19 mouse cellular contexts compared by ENCODE assay signal in genomic region chr11:85572590-85572989, GRCm38 (mm10).
DNase-seq lines count a peak whose midpoint lies in the region; ATAC-seq and TF ChIP-seq lines count a peak whose summit lies in the region.
"Had no signal": no experiment of that assay in that cellular context is flagged by ENCODE, and none has a peak within 500 bp of the region (broad histone marks: within the 10 kb centered on the region; RNA-seq: fewer than 3 reads in every experiment).

No protein-coding gene starts in this region.

- H3K4me3 ChIP-seq in heart, adult 2 months: no peak overlapping the region
- no peak overlapping the region for H3K4me3 ChIP-seq in kidney, adult 2 months (ENCODE audit: insufficient read depth, low read depth, low read length)
- H3K4me3 ChIP-seq in lung, postnatal 0 days (ENCODE audit: low read depth, low read length): no peak overlapping the region
- H3K4me3 ChIP-seq: hindbrain, embryonic 10.5 days; left cerebral cortex, adult 2 months; limb, embryonic 10.5 days; midbrain, embryonic 13.5 days; myocyte had no signal

- WGBS in heart, adult 2 months: 34% methylated on average over 3 of the region's 3 CpGs
- 82% methylated on average over 3 of the region's 3 CpGs for WGBS in kidney, adult 2 months
- WGBS in lung, postnatal 0 days: 50% methylated on average over 3 of the region's 3 CpGs

- no peak overlapping the region for H3K9ac ChIP-seq in heart, adult 2 months (ENCODE audit: low read depth, low read length)
- no peak overlapping the region for H3K9ac ChIP-seq in lung, postnatal 0 days (replicated peaks; ENCODE audit: low read depth)
- H3K9ac ChIP-seq: forebrain, postnatal 0 days; midbrain, embryonic 13.5 days had no signal

- TF ChIP-seq EP300 in heart, adult 2 months (IDR thresholded peaks at IDR 0.05; ENCODE audit: insufficient read depth, low read depth, low read length): no peak
- no peak; the same call in 1 of the 2 replicates for TF ChIP-seq EP300 in lung, postnatal 0 days (IDR thresholded peaks at IDR 0.05)

- intact Hi-C loops in heart, adult 2 months (cut with DNase I): loop anchor here (2.0 kb wide), 1 partner anchor 48 kb away; no protein-coding TSS in a partner anchor

- H3K4me1 ChIP-seq in heart, adult 2 months (ENCODE audit: control insufficient read depth, insufficient read depth, low read length): peaks cover 17% of the 10 kb centered on the region
- no peaks in the 10 kb centered on the region for H3K4me1 ChIP-seq in kidney, adult 2 months (ENCODE audit: control insufficient read depth, insufficient read depth, low read length)
- peaks cover 14% of the 10 kb centered on the region; the same call in 1 of the 2 replicates for H3K4me1 ChIP-seq in lung, postnatal 0 days (ENCODE audit: insufficient read depth, low read depth, low read length)

- H3K27ac ChIP-seq in heart, adult 2 months: peak overlapping the region; percentile 57
- H3K27ac ChIP-seq in kidney, adult 2 months (ENCODE audit: insufficient read depth, low read depth, low read length): peak overlapping the region; percentile 41; the same call in 1 of the 2 replicates
- no peak overlapping the region; the same call in 1 of the 2 replicates for H3K27ac ChIP-seq in lung, postnatal 0 days (ENCODE audit: low read length)
- H3K27ac ChIP-seq: left cerebral cortex, adult 2 months; limb, embryonic 10.5 days; midbrain, embryonic 13.5 days had no signal

- no peak for DNase-seq in heart, adult 2 months
- no peak for DNase-seq in heart, postnatal 4 days
- no peak for DNase-seq in kidney, adult 2 months
- no peak for DNase-seq in kidney, adult 9 months
- DNase-seq in lung, postnatal 0 days (ENCODE audit: low spot score): no peak
- no peak for DNase-seq in lung, postnatal 10 days
- no peak for DNase-seq in urinary bladder, postnatal 10 days (ENCODE audit: low spot score)
- DNase-seq: cerebellum, adult 11-12 months; cerebellum, postnatal 25 days; forebrain, postnatal 0 days; kidney, adult 18-20 months; thymus, postnatal 14 days had no signal

- no peak for TF ChIP-seq POLR2A in heart, adult 2 months (IDR thresholded peaks at IDR 0.05; ENCODE audit: insufficient read depth, low read depth, low read length)
- TF ChIP-seq POLR2A in kidney, adult 2 months (IDR thresholded peaks at IDR 0.05; ENCODE audit: low read depth, low read length): no peak

- H3K79me2 ChIP-seq in heart, adult 2 months (replicated peaks; ENCODE audit: control insufficient read depth, insufficient read depth, low read length): no peaks in the 10 kb centered on the region

- H3K9me3 ChIP-seq in lung, postnatal 0 days (ENCODE audit: low read length): no peaks in the 10 kb centered on the region
- H3K9me3 ChIP-seq: hindbrain, embryonic 10.5 days; limb, embryonic 10.5 days; midbrain, embryonic 13.5 days had no signal

- H3K4me2 ChIP-seq in lung, postnatal 0 days (replicated peaks; ENCODE audit: low read depth, low read length): no peak overlapping the region
- H3K4me2 ChIP-seq: liver, embryonic 11.5 days; midbrain, embryonic 13.5 days had no signal

- no peaks in the 10 kb centered on the region for H3K27me3 ChIP-seq in heart, adult 2 months (ENCODE audit: control insufficient read depth, insufficient read depth, low read length)
- H3K27me3 ChIP-seq in kidney, adult 2 months (replicated peaks; ENCODE audit: control insufficient read depth, insufficient read depth, low read length): no peaks in the 10 kb centered on the region
- no peaks in the 10 kb centered on the region for H3K27me3 ChIP-seq in lung, postnatal 0 days (replicated peaks; ENCODE audit: insufficient read depth, low read length)
- H3K27me3 ChIP-seq: CH12.LX; midbrain, embryonic 13.5 days had no signal

- TF ChIP-seq CTCF in heart, adult 2 months (IDR thresholded peaks at IDR 0.05): no peak
- no peak for TF ChIP-seq CTCF in kidney, adult 2 months (conservative IDR thresholded peaks at IDR 0.05; ENCODE audit: insufficient read depth, insufficient read length, low read depth, low read length)
- TF ChIP-seq CTCF in lung, postnatal 0 days (IDR thresholded peaks at IDR 0.05): no peak

- peak; percentile 11; the same call in 1 of the 2 replicates for ATAC-seq in lung, postnatal 0 days
- ATAC-seq: forebrain, postnatal 0 days; midbrain, embryonic 13.5 days had no signal

- H3K36me3 ChIP-seq in heart, adult 2 months (ENCODE audit: control insufficient read depth, insufficient read depth, low read length): peaks cover 20% of the 10 kb centered on the region
- H3K36me3 ChIP-seq in kidney, adult 2 months (ENCODE audit: control insufficient read depth, insufficient read depth, low read length): no peaks in the 10 kb centered on the region
- no peaks in the 10 kb centered on the region for H3K36me3 ChIP-seq in lung, postnatal 0 days (ENCODE audit: insufficient read depth, low read length)
- H3K36me3 ChIP-seq: hindbrain, embryonic 10.5 days; midbrain, embryonic 13.5 days had no signal
